Mouse (Mus musculus) stomach, postnatal 0 days (tissue): Measurements from ENCODE around the gene Pax7. TPM values are rescaled to one million over a fixed set of nuclear protein-coding genes. Genes with fewer than 3 reads are reported as not detected.

Experiments
- ATAC-seq: fragments of 200-750 bp; cut with Nextera tagmentation; 2 replicates; pipeline ENCODE4 v1.8.0; 2017; ENCODE audit not compliant: low FRiP score, low TSS enrichment
- DNase-seq: peaks from one replicate; pipeline ENCODE4 v3.0.0-alpha.2; 2016; ENCODE audit warnings: low spot score
- H3K27ac ChIP-seq: fragments of 300-500 bp; sonication (generic); replicated peaks from 2 replicates; pipeline ENCODE4 v1.5.1; 2014; ENCODE audit warnings: mild to moderate bottlenecking, control low read depth
- H3K27me3 ChIP-seq: fragments of 300-500 bp; sonication (generic); 2 replicates; pipeline ENCODE4 v1.6.1; 2014; ENCODE audit warnings: low read length; ENCODE audit not compliant: control insufficient read depth, insufficient read depth
- H3K36me3 ChIP-seq: fragments of 300-500 bp; sonication (generic); 2 replicates; pipeline ENCODE4 v1.6.1; 2014; ENCODE audit warnings: low read length, mixed read lengths; ENCODE audit not compliant: control insufficient read depth, insufficient read depth
- H3K4me1 ChIP-seq: fragments of 300-500 bp; sonication (generic); replicated peaks from 2 replicates; pipeline ENCODE4 v1.6.1; 2014; ENCODE audit warnings: antibody characterized with exemption; ENCODE audit not compliant: control insufficient read depth, insufficient read depth
- H3K4me2 ChIP-seq: fragments of 300-500 bp; sonication (generic); replicated peaks from 2 replicates; pipeline ENCODE4 v1.6.1; 2014; ENCODE audit warnings: low read depth, mild to moderate bottlenecking, control low read depth, moderate library complexity
- H3K4me3 ChIP-seq: fragments of 300-500 bp; sonication (generic); 2 replicates; pipeline ENCODE4 v1.5.1; 2014; ENCODE audit warnings: low read depth, low read length, control low read depth
- H3K9ac ChIP-seq: fragments of 300-500 bp; sonication (generic); 2 replicates; pipeline ENCODE4 v1.6.1; 2014; ENCODE audit warnings: mild to moderate bottlenecking, low read length, control low read depth, mixed read lengths
- H3K9me3 ChIP-seq: fragments of 300-500 bp; sonication (generic); 2 replicates; pipeline ENCODE4 v1.6.1; 2016; ENCODE audit warnings: low read length; ENCODE audit not compliant: control insufficient read depth
- CTCF ChIP-seq: IDR thresholded peaks from 2 replicates; pipeline ENCODE4 v1.5.1; 2016; ENCODE audit warnings: antibody characterized with exemption, low read depth, mild to moderate bottlenecking, moderate library complexity
- EP300 ChIP-seq: optimal IDR thresholded peaks from 2 replicates; pipeline ENCODE3; 2016; ENCODE audit warnings: antibody characterized with exemption
- WGBS: fragments of 180-500 bp; shearing (Covaris S2); extraction: QIAGEN DNeasy Blood & Tissue Kit; methylation state at CpG from one replicate; pipeline ENCODE4 v1.1.7; 2014; 5-methylcytosine and 5-hydroxymethylcytosine counted together
- polyA plus RNA-seq: library from polyadenylated mRNA; unstranded; fragments of >200 nt; fragmentation: Nextera tagmentation; extraction: Ambion mirVana; gene quantifications from 2 replicates; pipeline ENCODE4 v1.2.1, GENCODE M21; 2015

The Pax7 gene
- polyA plus RNA-seq, 1 experiment from 2014 or later, result not detected

GRCm38 (mm10) chr4:139703468-139703867 is 129.9 kb downstream of the Pax7 start:
- Histone ChIP-seq H3K27me3 (no peaks in the 10 kb centered on the region), H3K27ac (no peak overlapping the region), H3K9me3 (no peaks in the 10 kb centered on the region), H3K9ac (no peak overlapping the region), H3K36me3 (no peaks in the 10 kb centered on the region), H3K4me3 (no peak overlapping the region), H3K4me2 (no peak overlapping the region), H3K4me1 (no peaks in the 10 kb centered on the region)
- no peak for ATAC-seq
- DNase-seq, result no peak
- TF ChIP-seq CTCF (peak; percentile 53), EP300 (no peak)
- WGBS, result 78% methylated on average over 11 of the region's 11 CpGs

- no peaks in the 10 kb centered on the region for H3K27me3 ChIP-seq
- TF ChIP-seq CTCF (no peak), EP300 (no peak)
- H3K4me1 ChIP-seq, result no peaks in the 10 kb centered on the region
- H3K4me3 ChIP-seq, result no peak overlapping the region
- no peak for ATAC-seq
- no peak for DNase-seq
- H3K27ac ChIP-seq, result no peak overlapping the region
- no peaks in the 10 kb centered on the region for H3K36me3 ChIP-seq
- no peak overlapping the region for H3K4me2 ChIP-seq
- WGBS, result 44% methylated on average over 4 of the region's 4 CpGs
- H3K9ac ChIP-seq, result no peak overlapping the region
- no peaks in the 10 kb centered on the region for H3K9me3 ChIP-seq
These were observed 130.4 kb downstream of the Pax7 start for GRCm38 (mm10) chr4:139702914-139703313.

- H3K36me3 ChIP-seq, result no peaks in the 10 kb centered on the region
- H3K9me3 ChIP-seq, result no peaks in the 10 kb centered on the region
- 44% methylated on average over 8 of the region's 8 CpGs for WGBS
- no peak for ATAC-seq
- no peak overlapping the region for H3K4me3 ChIP-seq
- no peak overlapping the region for H3K4me2 ChIP-seq
- no peak overlapping the region for H3K27ac ChIP-seq
- no peak overlapping the region for H3K9ac ChIP-seq
- no peaks in the 10 kb centered on the region for H3K4me1 ChIP-seq
- no peak for DNase-seq
- no peak for TF ChIP-seq CTCF
- TF ChIP-seq EP300, result no peak
- H3K27me3 ChIP-seq, result no peaks in the 10 kb centered on the region
These were observed 134.7 kb downstream of the Pax7 start for GRCm38 (mm10) chr4:139698602-139699001.

GRCm38 (mm10) chr4:139697755-139698154 is 135.6 kb downstream of the Pax7 start:
- 15% methylated on average over 9 of the region's 9 CpGs for WGBS
- Histone ChIP-seq H3K9me3 (no peaks in the 10 kb centered on the region), H3K4me2 (no peak overlapping the region), H3K27me3 (no peaks in the 10 kb centered on the region), H3K4me3 (no peak overlapping the region), H3K9ac (no peak overlapping the region), H3K27ac (no peak overlapping the region), H3K4me1 (no peaks in the 10 kb centered on the region), H3K36me3 (no peaks in the 10 kb centered on the region)
- DNase-seq, result no peak
- no peak for ATAC-seq
- TF ChIP-seq EP300 (no peak), CTCF (no peak)

- no peak overlapping the region for H3K4me3 ChIP-seq
- no peak for DNase-seq
- H3K9me3 ChIP-seq, result no peaks in the 10 kb centered on the region
- H3K36me3 ChIP-seq, result no peaks in the 10 kb centered on the region
- H3K4me2 ChIP-seq, result no peak overlapping the region
- no peak overlapping the region for H3K27ac ChIP-seq
- H3K27me3 ChIP-seq, result no peaks in the 10 kb centered on the region
- H3K4me1 ChIP-seq, result no peaks in the 10 kb centered on the region; the same call in 1 of the 2 replicates
- WGBS, result 53% methylated on average over 5 of the region's 5 CpGs
- no peak for TF ChIP-seq EP300
- TF ChIP-seq CTCF, result no peak
- ATAC-seq, result no peak
- H3K9ac ChIP-seq, result no peak overlapping the region
These were observed 140.0 kb downstream of the Pax7 start for GRCm38 (mm10) chr4:139693315-139693714.

GRCm38 (mm10) chr4:139689627-139690269 is 143.6 kb downstream of the Pax7 start:
- Histone ChIP-seq H3K27ac (no peak overlapping the region), H3K4me1 (no peaks in the 10 kb centered on the region; the same call in 1 of the 2 replicates), H3K9ac (no peak overlapping the region), H3K4me3 (no peak overlapping the region), H3K36me3 (no peaks in the 10 kb centered on the region), H3K4me2 (no peak overlapping the region), H3K27me3 (no peaks in the 10 kb centered on the region), H3K9me3 (no peaks in the 10 kb centered on the region)
- whole genome bisulfite sequencing, result 36% methylated on average over 7 of the region's 7 CpGs
- DNase-seq, result peak; percentile 25
- no peak; the same call in 1 of the 2 replicates for ATAC-seq
- no peak for TF ChIP-seq EP300
- TF ChIP-seq CTCF, result no peak
